Mouse (Mus musculus) midbrain, embryonic 10.5 days (tissue): ENCODE measurements at regions not wholly inside any gene's neighbourhood (a gene's known extent, or its start where the extent isn't known, plus 50 kb on each side); places are given as distances from the start of the nearest gene placed in this dataset.

Experiments used
- DNase-seq: peaks from one replicate; pipeline ENCODE4 v3.0.0-alpha.2; 2017; ENCODE audit warnings: low spot score
- H3K27ac ChIP-seq: fragments of 300-500 bp; sonication (generic); replicated peaks from 2 replicates; pipeline ENCODE4 v1.5.1; 2016; ENCODE audit warnings: mild to moderate bottlenecking
- H3K27me3 ChIP-seq: fragments of 300-500 bp; sonication (generic); 2 replicates; pipeline ENCODE4 v1.6.1; 2016; ENCODE audit warnings: low read depth, mild to moderate bottlenecking; ENCODE audit not compliant: poor library complexity, severe bottlenecking
- H3K36me3 ChIP-seq: fragments of 300-500 bp; sonication (generic); 2 replicates; pipeline ENCODE4 v1.6.1; 2016; ENCODE audit warnings: mild to moderate bottlenecking, moderate library complexity
- H3K4me1 ChIP-seq: fragments of 300-500 bp; sonication (generic); 2 replicates; pipeline ENCODE4 v1.6.1; 2016
- H3K4me3 ChIP-seq: fragments of 300-500 bp; sonication (generic); 2 replicates; pipeline ENCODE4 v1.5.1; 2016; ENCODE audit warnings: mild to moderate bottlenecking, moderate library complexity
- H3K9me3 ChIP-seq: fragments of 300-500 bp; sonication (generic); replicated peaks from 2 replicates; pipeline ENCODE4 v1.6.1; 2016; ENCODE audit warnings: mild to moderate bottlenecking
- WGBS: fragments of 180-500 bp; shearing (Covaris S2); methylation state at CpG from one replicate; pipeline ENCODE4 v1.1.7; 2016; 5-methylcytosine and 5-hydroxymethylcytosine counted together

GRCm38 (mm10) chr14:72141136-72141535 is 350.5 kb downstream of the Gm9195 start:
- WGBS: 70% methylated on average over 4 of the region's 4 CpGs
- Histone ChIP-seq H3K36me3 (no peaks in the 10 kb centered on the region), H3K4me1 (peaks cover 7% of the 10 kb centered on the region; the same call in 1 of the 2 replicates), H3K27me3 (no peaks in the 10 kb centered on the region), H3K4me3 (no peak overlapping the region), H3K27ac (no peak overlapping the region), H3K9me3 (no peaks in the 10 kb centered on the region)
- peak; percentile 11 for DNase-seq

GRCm38 (mm10) chr14:72130149-72130548 is 361.5 kb downstream of the Gm9195 start:
- Histone ChIP-seq H3K4me3 (no peak overlapping the region), H3K9me3 (no peaks in the 10 kb centered on the region), H3K36me3 (no peaks in the 10 kb centered on the region), H3K27me3 (no peaks in the 10 kb centered on the region), H3K4me1 (no peaks in the 10 kb centered on the region), H3K27ac (no peak overlapping the region)
- WGBS: 82% methylated on average over 4 of the region's 4 CpGs
- no peak for DNase-seq

- H3K9me3 ChIP-seq: no peaks in the 10 kb centered on the region
- H3K27me3 ChIP-seq: no peaks in the 10 kb centered on the region
- DNase-seq: no peak
- no peaks in the 10 kb centered on the region; the same call in 1 of the 2 replicates for H3K4me1 ChIP-seq
- H3K36me3 ChIP-seq: no peaks in the 10 kb centered on the region
- H3K4me3 ChIP-seq: no peak overlapping the region
- H3K27ac ChIP-seq: no peak overlapping the region
- 89% methylated on average over 4 of the region's 4 CpGs for WGBS
Measured at GRCm38 (mm10) chr14:72121786-72122185, 369.9 kb downstream of the Gm9195 start.

- Histone ChIP-seq H3K36me3 (no peaks in the 10 kb centered on the region), H3K4me3 (no peak overlapping the region), H3K27ac (no peak overlapping the region), H3K9me3 (no peaks in the 10 kb centered on the region), H3K27me3 (no peaks in the 10 kb centered on the region), H3K4me1 (no peaks in the 10 kb centered on the region; the same call in 1 of the 2 replicates)
- DNase-seq: no peak
- WGBS: 9% methylated on average over 1 of the region's 1 CpGs
Measured at GRCm38 (mm10) chr14:72121006-72121405, 370.6 kb downstream of the Gm9195 start.

GRCm38 (mm10) chr14:72116842-72117241 is 374.8 kb downstream of the Gm9195 start:
- H3K4me3 ChIP-seq: no peak overlapping the region
- no peak for DNase-seq
- WGBS: 85% methylated on average over 4 of the region's 4 CpGs
- H3K27me3 ChIP-seq: no peaks in the 10 kb centered on the region
- H3K36me3 ChIP-seq: no peaks in the 10 kb centered on the region
- no peaks in the 10 kb centered on the region for H3K9me3 ChIP-seq
- H3K27ac ChIP-seq: no peak overlapping the region
- no peaks in the 10 kb centered on the region; the same call in 1 of the 2 replicates for H3K4me1 ChIP-seq

GRCm38 (mm10) chr14:72113377-72113993 is 378.2 kb downstream of the Gm9195 start:
- H3K27me3 ChIP-seq: no peaks in the 10 kb centered on the region
- H3K4me3 ChIP-seq: no peak overlapping the region
- H3K4me1 ChIP-seq: no peaks in the 10 kb centered on the region
- WGBS: 85% methylated on average over 8 of the region's 8 CpGs
- DNase-seq: no peak
- no peaks in the 10 kb centered on the region for H3K9me3 ChIP-seq
- no peaks in the 10 kb centered on the region for H3K36me3 ChIP-seq
- H3K27ac ChIP-seq: no peak overlapping the region

GRCm38 (mm10) chr14:72110689-72111088 is 380.9 kb downstream of the Gm9195 start:
- H3K4me3 ChIP-seq: no peak overlapping the region
- H3K27me3 ChIP-seq: no peaks in the 10 kb centered on the region
- no peaks in the 10 kb centered on the region for H3K4me1 ChIP-seq
- no peaks in the 10 kb centered on the region for H3K36me3 ChIP-seq
- no peak for DNase-seq
- 84% methylated on average over 2 of the region's 2 CpGs for WGBS
- no peak overlapping the region for H3K27ac ChIP-seq
- no peaks in the 10 kb centered on the region for H3K9me3 ChIP-seq

- no peak for DNase-seq
- no peak overlapping the region for H3K4me3 ChIP-seq
- no peaks in the 10 kb centered on the region for H3K4me1 ChIP-seq
- H3K36me3 ChIP-seq: no peaks in the 10 kb centered on the region
- no peaks in the 10 kb centered on the region for H3K9me3 ChIP-seq
- H3K27ac ChIP-seq: no peak overlapping the region
- 96% methylated on average over 2 of the region's 2 CpGs for WGBS
- H3K27me3 ChIP-seq: no peaks in the 10 kb centered on the region
Measured at GRCm38 (mm10) chr14:72091579-72091978, 400.1 kb downstream of the Gm9195 start.

- Histone ChIP-seq H3K27me3 (no peaks in the 10 kb centered on the region), H3K4me3 (no peak overlapping the region), H3K36me3 (no peaks in the 10 kb centered on the region), H3K27ac (no peak overlapping the region), H3K9me3 (no peaks in the 10 kb centered on the region), H3K4me1 (no peaks in the 10 kb centered on the region)
- DNase-seq: no peak
- 83% methylated on average over 3 of the region's 3 CpGs for WGBS
Measured at GRCm38 (mm10) chr14:72081473-72081872, 410.2 kb downstream of the Gm9195 start.

GRCm38 (mm10) chr14:72064111-72064812 is 427.4 kb downstream of the Gm9195 start:
- H3K9me3 ChIP-seq: no peaks in the 10 kb centered on the region
- 92% methylated on average over 12 of the region's 12 CpGs for WGBS
- H3K27ac ChIP-seq: no peak overlapping the region
- H3K4me1 ChIP-seq: no peaks in the 10 kb centered on the region
- no peak for DNase-seq
- H3K36me3 ChIP-seq: no peaks in the 10 kb centered on the region
- no peaks in the 10 kb centered on the region for H3K27me3 ChIP-seq
- H3K4me3 ChIP-seq: no peak overlapping the region

- no peaks in the 10 kb centered on the region for H3K36me3 ChIP-seq
- no peak overlapping the region for H3K4me3 ChIP-seq
- no peaks in the 10 kb centered on the region for H3K27me3 ChIP-seq
- peak; percentile 22 for DNase-seq
- peaks cover 10% of the 10 kb centered on the region for H3K4me1 ChIP-seq
- 34% methylated on average over 2 of the region's 2 CpGs for WGBS
- H3K9me3 ChIP-seq: no peaks in the 10 kb centered on the region
- 0 out of 2 replicates have a peak overlapping the region, but pooled peaks have one; percentile 6 for H3K27ac ChIP-seq
Measured at GRCm38 (mm10) chr14:72042881-72043236, 448.8 kb downstream of the Gm9195 start.

- Histone ChIP-seq H3K36me3 (no peaks in the 10 kb centered on the region), H3K27me3 (no peaks in the 10 kb centered on the region), H3K27ac (0 out of 2 replicates have a peak overlapping the region, but pooled peaks have one; percentile 6), H3K9me3 (no peaks in the 10 kb centered on the region), H3K4me3 (no peak overlapping the region), H3K4me1 (peaks cover 10% of the 10 kb centered on the region)
- DNase-seq: no peak
- WGBS: 60% methylated on average over 3 of the region's 3 CpGs
Measured at GRCm38 (mm10) chr14:72042112-72042880, 449.3 kb downstream of the Gm9195 start.

GRCm38 (mm10) chr14:72030396-72030795 is 461.2 kb downstream of the Gm9195 start:
- no peaks in the 10 kb centered on the region for H3K27me3 ChIP-seq
- no peak for DNase-seq
- no peaks in the 10 kb centered on the region for H3K9me3 ChIP-seq
- no peak overlapping the region for H3K27ac ChIP-seq
- no peak overlapping the region for H3K4me3 ChIP-seq
- no peaks in the 10 kb centered on the region for H3K4me1 ChIP-seq
- 82% methylated on average over 3 of the region's 3 CpGs for WGBS
- no peaks in the 10 kb centered on the region for H3K36me3 ChIP-seq
